Mouse (Mus musculus): ENCODE results near the gene Hcar2.
A peak's percentile ranks its signal among the peaks of the same experiment; 100 is the strongest.

The Hcar2 gene

GRCm38 (mm10) chr5:123858798-123859197, 6.5 kb downstream of the Hcar2 start:
- no peak for DNase-seq

GRCm38 (mm10) chr5:123854511-123854910, 10.8 kb downstream of the Hcar2 start:
- no peak for DNase-seq

DNA sequence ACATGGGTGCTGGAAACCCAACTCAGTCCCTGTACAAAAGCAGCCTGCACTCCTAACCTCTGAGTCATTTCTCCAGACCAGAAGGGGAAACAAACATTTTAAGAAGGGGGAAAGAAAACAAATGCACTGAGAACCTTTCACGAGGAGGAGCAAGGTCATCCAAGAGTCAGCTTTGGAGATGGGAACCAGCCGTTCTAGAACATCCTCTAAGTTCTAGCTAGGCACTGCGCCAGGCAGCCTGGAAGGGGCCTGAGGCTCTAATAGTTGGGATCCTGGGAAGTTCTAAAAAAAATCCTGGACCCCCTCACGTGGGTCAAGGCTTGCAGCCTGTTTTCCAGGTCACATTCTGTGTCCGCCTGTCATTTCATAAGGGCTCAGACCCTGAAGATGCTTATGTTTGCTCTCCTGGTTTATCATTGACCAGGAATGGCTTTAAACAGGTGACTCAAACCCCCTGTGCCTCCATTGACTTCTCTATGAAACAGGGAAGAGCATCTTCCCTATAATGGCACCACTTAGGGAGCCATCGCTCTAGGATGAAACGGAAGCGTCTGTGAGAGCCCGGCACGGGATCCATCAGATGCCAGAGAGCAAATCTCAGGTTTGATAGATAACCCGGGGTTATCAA, 11.3 kb downstream of the Hcar2 start:
- no peak for DNase-seq

- DNase-seq: no peak
These were observed 13.9 kb downstream of the Hcar2 start for GRCm38 (mm10) chr5:123851398-123851797.

- no peak for DNase-seq
These were observed 21.0 kb downstream of the Hcar2 start for GRCm38 (mm10) chr5:123844316-123844715.

DNA sequence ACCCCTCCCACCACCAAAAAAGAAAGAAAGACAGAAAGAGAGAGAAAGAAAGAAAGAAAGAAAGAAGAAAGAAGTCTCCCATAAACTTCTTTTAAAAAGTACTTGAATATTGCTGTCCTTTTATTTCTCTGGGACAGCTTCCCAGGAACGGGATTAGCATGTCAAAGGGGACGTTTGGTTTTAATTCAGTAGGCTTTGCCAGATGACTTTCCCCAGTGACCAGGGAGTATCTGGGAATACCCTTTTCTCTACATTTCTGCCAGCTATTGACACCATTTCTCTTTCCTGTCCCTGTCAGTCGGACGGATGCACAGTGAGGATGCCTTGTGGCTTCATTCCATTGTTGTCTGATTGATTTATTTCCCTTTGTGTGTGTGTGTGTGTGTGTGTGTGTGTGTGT, 21.5 kb downstream of the Hcar2 start:
- DNase-seq: no peak

DNA sequence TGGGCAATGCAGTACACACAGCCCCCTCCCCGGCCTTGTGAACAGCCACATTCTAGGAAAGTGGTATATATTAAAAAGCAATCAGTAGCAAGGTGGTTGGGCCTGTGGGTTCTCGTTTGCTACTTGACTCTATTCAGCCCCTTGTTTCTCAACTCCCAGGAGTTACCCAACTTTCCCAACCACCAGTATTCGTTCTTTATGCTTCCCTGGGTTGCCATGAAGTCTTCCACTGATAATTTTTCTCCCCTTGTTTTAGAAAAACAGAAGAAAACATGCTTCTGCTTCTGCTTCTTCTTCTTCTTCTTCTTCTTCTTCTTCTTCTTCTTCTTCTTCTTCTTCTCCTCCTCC, 22.4 kb downstream of the Hcar2 start:
- no peak for DNase-seq

DNA sequence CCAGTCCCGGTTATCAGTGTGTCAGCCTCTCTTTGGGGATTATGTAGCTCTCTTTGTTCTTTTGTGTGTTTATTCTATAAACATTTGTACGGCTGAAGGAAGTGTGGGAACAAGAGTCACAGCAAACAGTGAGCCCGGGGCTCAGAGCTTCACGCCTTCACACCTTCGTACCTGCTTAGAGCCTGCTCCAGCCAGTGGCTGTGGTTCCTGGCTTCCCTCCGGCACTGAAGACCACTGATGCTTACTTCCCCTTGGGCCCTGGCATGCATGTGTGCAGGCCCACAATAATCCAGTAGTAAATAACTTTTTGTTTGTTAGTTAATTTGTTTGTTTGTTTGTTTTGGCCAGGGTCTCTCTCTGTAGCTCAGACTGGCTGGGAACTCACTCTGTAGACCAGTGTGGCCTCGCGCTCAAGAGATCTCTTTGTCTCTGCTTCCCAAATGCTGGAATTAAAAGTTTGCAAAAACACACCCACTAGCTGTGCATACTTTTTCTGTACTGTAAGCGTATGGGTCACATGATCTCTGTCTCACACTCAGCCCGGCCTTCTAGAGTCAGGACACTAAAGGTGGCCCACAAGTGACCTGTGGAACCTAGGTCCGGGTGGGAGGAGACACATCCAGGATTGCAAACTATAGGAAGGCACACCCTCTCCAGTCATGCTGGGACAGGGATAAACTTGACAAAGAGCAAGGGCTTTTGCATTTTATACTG, 22.9 kb downstream of the Hcar2 start:
- DNase-seq: no peak

DNA sequence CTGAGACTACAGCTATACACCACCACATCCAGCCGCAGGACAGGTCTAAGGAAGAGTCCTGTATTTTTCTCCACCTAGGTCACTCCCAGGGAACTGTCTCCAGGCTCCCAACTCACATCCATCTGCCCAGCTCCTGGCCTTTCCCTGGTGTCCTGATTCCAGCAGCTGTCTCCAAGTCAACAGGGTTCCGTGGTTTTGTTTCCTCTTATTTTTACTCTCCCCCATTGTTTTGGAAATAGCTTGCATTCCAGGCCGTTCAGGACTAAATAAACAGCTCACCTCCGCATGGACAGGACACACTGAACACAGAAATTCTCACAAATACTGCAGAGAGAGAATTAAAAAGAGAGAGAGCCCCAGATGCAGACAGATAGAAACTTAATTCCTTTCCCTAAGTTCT, 27.9 kb downstream of the Hcar2 start:
- DNase-seq: no peak

- DNase-seq: no peak
These were observed 30.5 kb downstream of the Hcar2 start for GRCm38 (mm10) chr5:123834836-123835235.

DNA sequence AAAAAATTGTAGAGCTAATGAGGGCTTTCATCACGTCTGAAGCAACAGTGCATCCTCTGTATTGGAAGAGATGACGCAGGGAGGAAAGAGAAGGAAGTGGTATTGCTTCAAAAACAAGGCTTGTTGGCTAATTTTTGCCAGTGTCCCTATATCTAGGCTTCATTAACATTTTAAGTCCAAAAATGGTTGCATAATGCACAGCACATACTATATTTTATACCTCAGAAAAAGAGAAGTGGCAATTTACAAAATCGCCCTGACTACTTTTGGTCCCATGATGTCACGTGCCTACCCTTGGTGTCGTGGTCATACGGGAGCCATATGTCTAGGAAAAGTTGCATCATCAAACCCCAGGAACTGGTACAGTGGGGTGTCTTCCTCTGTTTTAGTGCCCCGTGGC, 33.0 kb downstream of the Hcar2 start:
- DNase-seq: no peak

DNA sequence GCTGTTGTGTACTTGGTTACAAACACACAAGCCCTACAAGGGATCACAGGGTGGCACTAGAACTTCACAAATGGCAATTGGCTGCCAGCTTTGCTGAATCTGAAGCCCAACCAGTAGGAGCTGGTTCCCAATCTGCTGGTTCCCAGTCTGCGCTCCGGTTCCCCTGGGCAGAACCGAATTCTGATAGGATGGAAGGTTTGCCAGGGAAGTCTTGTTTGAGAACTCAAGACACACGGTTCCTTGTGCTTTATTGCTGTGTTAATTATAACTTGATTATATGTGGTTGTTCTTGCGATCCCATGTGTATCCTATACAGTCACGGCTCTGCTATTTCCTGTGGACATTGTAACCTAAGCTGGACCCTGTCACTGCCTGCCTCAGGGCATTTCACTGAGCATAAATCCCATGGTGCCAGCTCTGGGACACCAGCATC, 37.6 kb downstream of the Hcar2 start:
- peak; percentile 61 for DNase-seq

- no peak for DNase-seq
These were observed 42.6 kb downstream of the Hcar2 start for GRCm38 (mm10) chr5:123822706-123823105.

- no peak for DNase-seq
These were observed 44.1 kb downstream of the Hcar2 start for GRCm38 (mm10) chr5:123821264-123821571.

DNA sequence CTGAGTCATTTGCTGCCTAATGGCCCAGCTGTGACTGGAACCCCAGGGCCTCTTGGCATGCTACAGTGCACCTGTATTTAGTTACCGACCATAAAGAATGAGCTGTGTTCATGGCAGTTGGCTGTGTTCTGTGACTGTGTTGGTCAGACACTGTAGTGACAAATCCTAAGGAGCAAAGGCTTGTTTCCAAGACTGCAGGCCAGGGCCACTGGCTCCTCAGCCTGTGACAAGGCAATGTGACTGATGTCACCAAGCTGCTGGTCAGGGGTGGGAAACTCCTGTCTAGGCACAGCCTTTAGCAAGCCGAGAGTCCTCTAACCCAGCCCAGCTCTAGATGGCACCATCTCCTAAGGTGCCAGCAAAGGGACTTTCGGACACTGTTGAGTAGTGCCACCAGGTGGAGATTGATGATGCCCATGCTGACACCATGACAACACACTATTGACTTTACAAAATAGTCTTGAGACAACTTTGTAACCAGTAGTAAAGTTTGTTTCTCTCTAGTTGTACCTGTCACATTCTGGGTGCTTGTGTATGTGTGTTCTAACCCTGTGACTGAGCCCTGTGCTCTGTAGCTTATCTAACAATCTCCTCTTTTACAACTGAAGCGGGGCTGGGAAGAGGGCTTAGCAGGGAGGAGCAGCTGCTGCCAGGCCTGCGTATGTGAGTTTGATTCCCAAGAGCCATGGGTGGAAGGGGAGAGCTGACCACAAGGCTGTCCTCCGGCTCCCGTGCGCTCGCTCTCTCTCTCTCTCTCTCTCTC, 44.6 kb downstream of the Hcar2 start:
- no peak for DNase-seq

DNA sequence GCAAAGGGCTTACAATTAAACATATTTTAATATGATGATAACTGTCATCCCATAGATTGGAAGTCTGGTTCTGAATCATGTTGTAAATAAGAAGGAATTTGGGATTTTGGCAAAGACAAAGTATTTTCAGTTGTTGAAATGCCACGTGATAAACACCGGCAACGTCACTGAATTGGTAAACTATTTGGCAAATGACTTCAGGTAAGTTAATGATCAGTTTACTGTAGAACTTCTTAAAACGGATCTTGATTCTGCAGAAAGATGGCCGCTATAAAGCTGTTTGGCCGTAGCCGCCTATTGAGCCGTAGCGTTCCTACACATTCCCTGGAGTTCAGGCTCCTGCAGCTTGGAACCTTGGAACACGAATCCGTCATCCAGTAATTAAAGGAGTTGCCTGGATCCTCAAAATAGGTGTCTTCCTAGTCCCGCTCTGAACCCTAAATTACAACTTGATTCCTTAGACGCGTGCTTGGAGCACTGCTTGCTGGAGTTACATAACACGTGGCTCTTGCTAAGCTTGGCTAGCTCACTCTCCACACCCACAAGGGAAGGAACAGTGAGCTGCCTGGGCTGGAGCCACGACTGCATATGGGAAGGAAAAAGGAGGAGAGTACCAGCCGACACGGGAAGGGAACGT, 46.2 kb downstream of the Hcar2 start:
- peak; percentile 70 for DNase-seq

GRCm38 (mm10) chr5:123816891-123817290, 48.4 kb downstream of the Hcar2 start:
- no peak for DNase-seq

Data from layer of hippocampus, adult 9-11 months (tissue).